Mouse (Mus musculus) myocyte (in vitro differentiated cells): ENCODE results near the gene Coa4.

Experiments used
- CEBPB ChIP-seq: IDR thresholded peaks from 2 replicates; pipeline ENCODE4 v1.6.1; 2011; ENCODE audit warnings: mild to moderate bottlenecking, moderate library complexity; ENCODE audit not compliant: poor library complexity, insufficient read depth, severe bottlenecking
- E2F4 ChIP-seq: IDR thresholded peaks from one replicate; pipeline ENCODE4 v1.6.1; 2011; ENCODE audit warnings: mild to moderate bottlenecking, control low read depth, moderate library complexity; ENCODE audit not compliant: insufficient read depth
- MAX ChIP-seq: IDR thresholded peaks from one replicate; pipeline ENCODE4 v1.6.1; 2011; ENCODE audit warnings: low read depth, mild to moderate bottlenecking, control low read depth
- MYOG ChIP-seq, 3 experiments: IDR thresholded peaks; one replicate each; pipeline ENCODE4 v1.6.1; 2011; ENCODE audit warnings: control low read depth in 2 of 3, low read depth in 2 of 3, mild to moderate bottlenecking in 2 of 3; ENCODE audit not compliant: insufficient read length in 2 of 3, control insufficient read depth in 1 of 3, insufficient read depth in 1 of 3
- POLR2A ChIP-seq: IDR thresholded peaks from one replicate; pipeline ENCODE4 v1.6.1; 2011; ENCODE audit warnings: low read depth, mild to moderate bottlenecking, control low read depth, moderate library complexity; ENCODE audit not compliant: insufficient read length
- TCF12 ChIP-seq: IDR thresholded peaks from one replicate; pipeline ENCODE4 v1.6.1; 2011; ENCODE audit warnings: mild to moderate bottlenecking, control low read depth; ENCODE audit not compliant: poor library complexity, insufficient read depth, severe bottlenecking
- TCF3 ChIP-seq: IDR thresholded peaks from one replicate; pipeline ENCODE4 v1.6.1; 2011; ENCODE audit warnings: low read depth, control low read depth; ENCODE audit not compliant: insufficient read length
- USF1 ChIP-seq: IDR thresholded peaks from one replicate; pipeline ENCODE4 v1.6.1; 2011; ENCODE audit warnings: low read depth, mild to moderate bottlenecking, control low read depth, moderate library complexity

- TF ChIP-seq POLR2A = no peak
- TF ChIP-seq USF1 = no peak
- no peak for TF ChIP-seq TCF3
- TF ChIP-seq MYOG (IDR thresholded peaks at IDR 0.05; ENCODE audit: control insufficient read depth in 1 of 3, insufficient read depth in 1 of 3, insufficient read length in 2 of 3, low read depth in 2 of 3) = no peak
- TF ChIP-seq E2F4 = no peak
- TF ChIP-seq MAX = no peak
- TF ChIP-seq TCF12 = no peak
- TF ChIP-seq CEBPB = no peak
Measured at GRCm38 (mm10) chr7:100494415-100494831, 42.4 kb upstream of the Coa4 start.
